Mouse (Mus musculus): Measurements from ENCODE around the gene Apoh.

DNA sequence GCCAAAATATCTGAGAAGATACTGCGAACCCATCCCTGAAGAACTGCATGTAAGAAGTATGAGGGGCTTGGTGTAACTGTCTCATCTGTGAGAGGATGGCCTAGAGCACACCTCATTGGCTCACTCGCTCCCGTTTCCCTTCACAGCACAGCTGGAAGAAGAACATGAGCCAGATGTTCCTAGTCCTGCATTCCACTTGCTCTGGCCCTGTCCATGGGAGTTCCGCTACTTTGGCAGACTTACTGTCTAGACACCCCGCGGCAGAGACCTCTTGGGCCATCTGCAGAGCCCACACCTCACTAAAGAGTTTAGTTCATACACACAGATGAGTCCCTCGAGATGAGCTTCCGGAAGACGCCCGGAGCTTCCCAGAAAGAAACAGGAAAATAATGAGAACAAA, 43.2 kb upstream of the Apoh start:
- TF ChIP-seq CTCF (IDR thresholded peaks at IDR 0.05) (no peak), EP300 (IDR thresholded peaks at IDR 0.05) (no peak)

Measured in lung, postnatal 0 days (tissue).